Mouse (Mus musculus): ENCODE measurements at regions not wholly inside any gene's neighbourhood (a gene's known extent, or its start where the extent isn't known, plus 50 kb on each side); places are given as distances from the start of the nearest gene placed in this dataset.

GRCm38 (mm10) chr11:112095009-112095408 lies 687.0 kb upstream of the Sox9 start:
- in situ Hi-C loops (cut with MboI, MseI): no loop called here

GRCm38 (mm10) chr11:112098161-112098560 lies 683.9 kb upstream of the Sox9 start:
- in situ Hi-C loops (cut with MboI, MseI): no loop called here

GRCm38 (mm10) chr11:112103252-112103651 lies 678.8 kb upstream of the Sox9 start:
- in situ Hi-C loops (cut with MboI, MseI): no loop called here

GRCm38 (mm10) chr11:112106891-112107290 lies 675.1 kb upstream of the Sox9 start:
- in situ Hi-C loops (cut with MboI, MseI): no loop called here

GRCm38 (mm10) chr11:112107314-112107713 lies 674.7 kb upstream of the Sox9 start:
- in situ Hi-C loops (cut with MboI, MseI): no loop called here

GRCm38 (mm10) chr11:112121026-112121425 lies 661.0 kb upstream of the Sox9 start:
- in situ Hi-C loops (cut with MboI, MseI): no loop called here

GRCm38 (mm10) chr11:112121831-112122230 lies 660.2 kb upstream of the Sox9 start:
- in situ Hi-C loops (cut with MboI, MseI): no loop called here

- in situ Hi-C loops (cut with MboI, MseI): no loop called here
These were observed 656.6 kb upstream of the Sox9 start for GRCm38 (mm10) chr11:112125249-112125933.

GRCm38 (mm10) chr11:112130090-112130489 lies 651.9 kb upstream of the Sox9 start:
- in situ Hi-C loops (cut with MboI, MseI): no loop called here

- in situ Hi-C loops (cut with MboI, MseI): no loop called here
These were observed 644.5 kb upstream of the Sox9 start for GRCm38 (mm10) chr11:112137401-112138020.

- in situ Hi-C loops (cut with MboI, MseI): no loop called here
These were observed 642.0 kb upstream of the Sox9 start for GRCm38 (mm10) chr11:112140058-112140457.

GRCm38 (mm10) chr11:112140495-112140894 lies 641.5 kb upstream of the Sox9 start:
- in situ Hi-C loops (cut with MboI, MseI): no loop called here

GRCm38 (mm10) chr11:112140912-112141311 lies 641.1 kb upstream of the Sox9 start:
- in situ Hi-C loops (cut with MboI, MseI): no loop called here

GRCm38 (mm10) chr11:112152051-112152450 lies 630.0 kb upstream of the Sox9 start:
- in situ Hi-C loops (cut with MboI, MseI): no loop called here

GRCm38 (mm10) chr11:112153198-112153597 lies 628.8 kb upstream of the Sox9 start:
- in situ Hi-C loops (cut with MboI, MseI): no loop called here

- in situ Hi-C loops (cut with MboI, MseI): no loop called here
These were observed 627.2 kb upstream of the Sox9 start for GRCm38 (mm10) chr11:112154712-112155319.

- in situ Hi-C loops (cut with MboI, MseI): no loop called here
These were observed 626.6 kb upstream of the Sox9 start for GRCm38 (mm10) chr11:112155339-112155955.

GRCm38 (mm10) chr11:112163681-112164265 lies 618.3 kb upstream of the Sox9 start:
- in situ Hi-C loops (cut with MboI, MseI): no loop called here

GRCm38 (mm10) chr11:112173585-112173984 lies 608.4 kb upstream of the Sox9 start:
- in situ Hi-C loops (cut with MboI, MseI): no loop called here

- in situ Hi-C loops (cut with MboI, MseI): no loop called here
These were observed 606.7 kb upstream of the Sox9 start for GRCm38 (mm10) chr11:112175302-112175701.

GRCm38 (mm10) chr11:112180666-112181065 lies 601.4 kb upstream of the Sox9 start:
- in situ Hi-C loops (cut with MboI, MseI): no loop called here

- in situ Hi-C loops (cut with MboI, MseI): no loop called here
These were observed 584.3 kb upstream of the Sox9 start for GRCm38 (mm10) chr11:112197620-112198268.

Measured in T-helper 2 cell (primary cell).